Mouse (Mus musculus) retina, adult 2 months (tissue): ENCODE data around the gene Zhx3.

Experiments used
- DNase-seq: peaks from one replicate; pipeline ENCODE4 v3.0.0-alpha.2; 2012; ENCODE audit warnings: low read depth, low spot score

The Zhx3 gene

GRCm38 (mm10) chr2:160872890-160873382 is at the start of gene Zhx3:
Zhx3 (minus strand) TSS chr2:160872998.
- DNase-seq: peak; percentile 91

DNA sequence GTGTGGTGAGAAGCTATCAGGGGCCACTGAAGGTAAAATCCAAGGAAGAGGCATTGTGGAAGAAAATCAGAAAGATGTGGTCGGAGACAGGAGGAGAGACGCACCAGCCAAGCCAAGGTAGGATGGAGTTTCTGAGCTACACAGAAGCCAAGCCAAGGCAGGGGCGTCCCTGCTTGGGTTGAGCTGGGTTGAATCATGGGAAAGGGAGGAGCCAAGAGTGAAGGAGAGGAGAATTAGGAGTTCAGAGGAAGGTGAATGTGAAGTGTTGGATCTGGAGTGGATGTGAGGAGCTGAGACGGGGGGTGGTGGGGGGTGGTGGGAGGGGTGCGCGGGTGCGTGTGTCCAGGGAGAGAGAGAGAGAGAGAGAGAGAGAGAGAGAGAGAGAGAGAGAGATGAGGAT is 48.5 kb upstream of the Zhx3 start:
- DNase-seq: no peak

GRCm38 (mm10) chr2:160918930-160919215 is 46.1 kb upstream of the Zhx3 start:
- DNase-seq: no peak

GRCm38 (mm10) chr2:160918154-160918929 is 45.5 kb upstream of the Zhx3 start:
- DNase-seq: no peak

- DNase-seq: no peak
Observed at GRCm38 (mm10) chr2:160917313-160917712, 44.5 kb upstream of the Zhx3 start.

- DNase-seq: no peak
Observed at GRCm38 (mm10) chr2:160916714-160917113, 43.9 kb upstream of the Zhx3 start.

DNA sequence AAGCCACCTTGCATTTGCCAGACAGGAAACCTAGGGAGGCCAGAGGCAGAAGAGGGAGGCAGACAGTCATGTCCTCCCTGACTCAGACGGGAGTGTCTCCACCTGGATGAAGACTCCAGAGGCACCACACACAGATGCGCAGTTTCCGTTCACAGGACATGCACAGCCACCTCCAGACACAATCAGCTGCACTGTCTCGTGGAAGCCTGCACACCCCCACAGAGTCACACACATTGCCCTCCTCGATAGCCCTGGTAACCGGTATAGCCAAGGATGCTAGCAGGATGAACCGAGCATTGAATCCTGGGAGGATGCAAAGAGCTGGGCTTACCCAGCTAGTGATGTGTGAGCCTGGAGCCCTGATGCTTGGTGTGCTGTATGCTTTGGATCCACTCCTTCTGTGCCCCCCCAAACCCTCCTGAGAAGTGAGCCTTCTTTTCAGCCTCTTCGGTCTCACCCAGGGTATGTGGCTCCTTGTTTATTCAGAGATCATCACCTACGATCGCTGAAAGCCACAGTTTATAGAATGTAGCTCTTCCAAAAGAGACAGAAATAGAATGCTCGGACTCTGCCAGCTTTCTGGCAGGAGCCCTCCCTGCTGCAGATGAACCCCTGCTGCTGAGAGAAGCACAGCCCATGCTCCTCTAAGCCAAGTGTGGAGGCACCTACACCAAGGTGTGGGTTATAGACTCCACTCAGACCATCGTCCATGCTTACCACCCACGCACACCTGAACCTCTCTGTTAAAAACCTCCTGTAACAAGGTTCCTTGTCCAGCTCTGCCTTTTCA is 43.2 kb upstream of the Zhx3 start:
- DNase-seq: no peak

DNA sequence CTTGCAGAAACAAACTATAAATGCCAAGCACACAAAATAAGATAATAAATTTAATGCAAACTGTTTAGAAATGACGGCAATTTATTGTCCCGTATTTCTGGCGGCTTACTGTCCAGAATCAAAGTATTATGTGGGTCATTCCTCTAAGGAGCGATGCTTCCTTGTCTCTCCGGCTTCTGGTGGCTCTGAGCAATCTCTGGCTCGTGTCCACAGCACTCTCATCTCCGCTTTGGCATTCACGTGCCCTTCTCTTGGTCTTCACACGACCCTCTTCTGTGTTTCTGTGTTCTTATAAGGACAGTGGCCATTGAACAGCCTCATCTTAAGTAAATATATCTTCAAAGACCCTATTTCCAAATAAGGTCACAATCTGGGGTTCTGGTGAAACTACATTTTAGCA is 41.9 kb upstream of the Zhx3 start:
- no peak for DNase-seq

GRCm38 (mm10) chr2:160912231-160912671 is 39.5 kb upstream of the Zhx3 start, which contains the start of gene Emilin3:
Emilin3 (minus strand) TSS chr2:160912328.
- DNase-seq: no peak

GRCm38 (mm10) chr2:160911558-160912201 is 38.9 kb upstream of the Zhx3 start:
- DNase-seq: no peak

DNA sequence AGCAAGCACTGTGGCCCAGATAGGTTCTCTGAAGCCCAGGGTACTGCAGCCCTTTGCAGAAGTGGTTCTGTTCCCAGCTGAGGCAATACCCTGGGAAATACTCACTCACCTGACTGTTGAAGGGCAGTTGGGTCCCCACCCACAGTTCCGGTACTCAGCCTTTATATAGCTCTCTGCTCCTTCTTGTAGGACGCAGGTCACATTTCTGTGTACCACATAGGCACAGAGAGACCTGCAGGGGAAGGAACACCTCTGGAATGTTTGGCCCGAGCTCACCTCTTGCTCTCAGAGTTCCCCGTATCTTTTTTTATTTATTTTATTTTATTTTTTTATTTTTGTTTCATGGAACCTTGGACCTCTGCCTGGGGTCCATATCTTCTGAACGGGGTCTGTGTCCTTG is 37.8 kb upstream of the Zhx3 start:
- DNase-seq: no peak

- DNase-seq: no peak
Observed at GRCm38 (mm10) chr2:160908607-160909006, 35.8 kb upstream of the Zhx3 start.

GRCm38 (mm10) chr2:160906101-160906500 is 33.3 kb upstream of the Zhx3 start:
- no peak for DNase-seq

DNA sequence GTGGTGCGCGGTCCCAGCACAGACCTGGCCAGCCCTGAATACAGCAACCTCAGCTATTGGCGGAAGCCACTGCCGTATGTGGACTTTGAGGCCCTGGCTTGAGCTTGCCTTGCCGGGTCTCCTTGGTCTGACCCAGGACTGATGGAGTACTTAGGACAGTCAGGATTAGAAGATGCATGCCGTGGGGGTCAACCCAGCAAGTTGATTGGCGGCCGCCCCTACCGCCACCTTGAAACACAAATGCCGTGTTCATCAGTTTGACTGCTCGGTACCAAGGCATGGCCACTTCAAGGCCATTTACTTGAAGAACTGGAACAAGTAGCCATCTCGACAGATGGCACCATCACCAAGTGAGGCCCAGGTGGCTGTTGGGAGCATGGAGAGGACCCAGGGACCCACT is 32.5 kb upstream of the Zhx3 start:
- no peak for DNase-seq

GRCm38 (mm10) chr2:160901656-160902412 is 29.0 kb upstream of the Zhx3 start:
- no peak for DNase-seq

DNA sequence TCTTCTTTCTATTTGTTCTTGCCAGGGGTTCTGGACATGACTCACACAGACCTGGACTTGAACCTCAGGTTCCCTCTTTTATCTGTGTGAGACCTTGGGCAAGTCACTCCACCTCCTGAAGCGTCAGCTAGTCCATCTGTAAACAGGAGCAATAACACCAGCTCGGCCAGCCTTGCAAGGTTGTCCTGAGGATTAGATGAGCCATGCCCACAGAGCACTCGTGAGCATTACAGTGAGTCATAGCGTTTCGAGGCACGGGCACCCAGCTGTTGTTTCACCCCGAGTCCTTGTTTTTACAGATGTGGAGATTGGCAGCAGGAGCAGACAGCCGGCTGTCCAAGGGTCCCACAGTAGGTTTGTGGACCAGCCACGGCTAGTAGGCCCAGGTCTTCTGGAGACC is 18.9 kb upstream of the Zhx3 start:
- DNase-seq: no peak

DNA sequence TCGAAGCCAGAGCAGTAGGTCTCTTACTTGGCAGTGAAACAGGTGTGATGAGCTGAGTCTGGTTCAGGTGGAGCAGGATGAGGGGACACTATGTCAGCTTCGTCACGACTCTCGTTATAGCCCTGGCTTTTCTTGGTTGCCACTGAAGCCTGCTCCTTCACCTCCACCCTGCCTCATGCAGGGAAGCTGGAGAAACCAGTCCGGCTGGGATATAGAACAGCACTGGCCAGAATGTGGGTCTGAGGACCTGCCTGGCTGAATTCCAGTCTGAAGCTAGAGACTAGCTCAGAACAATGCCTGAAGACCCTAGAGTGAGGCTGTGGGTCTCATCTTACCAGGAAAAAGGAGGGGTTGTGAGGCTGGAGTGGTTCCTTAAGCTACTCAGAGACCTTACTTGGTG is 18.2 kb upstream of the Zhx3 start:
- DNase-seq: no peak

- no peak for DNase-seq
Observed at GRCm38 (mm10) chr2:160887859-160888258, 15.1 kb upstream of the Zhx3 start.

DNA sequence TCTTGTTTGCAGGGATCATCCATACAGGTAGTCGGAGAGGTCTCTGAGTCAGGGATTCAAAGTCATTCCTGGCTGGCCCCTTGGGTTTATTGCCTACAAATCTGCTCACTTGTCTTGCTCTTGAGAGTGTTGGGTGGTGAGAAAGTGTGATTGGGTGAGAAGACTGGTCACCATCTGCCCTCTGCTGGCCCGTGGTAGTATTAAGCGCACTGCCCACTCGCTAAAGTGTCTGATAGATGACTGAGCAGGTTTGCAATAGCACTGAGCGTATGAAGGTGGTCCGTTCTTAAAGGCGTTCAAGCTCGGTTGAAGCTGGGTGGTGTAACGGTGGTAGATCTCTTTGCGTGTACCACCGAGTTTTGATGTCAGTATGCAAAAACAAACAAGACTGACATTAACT is 14.5 kb upstream of the Zhx3 start:
- peak; percentile 62 for DNase-seq

DNA sequence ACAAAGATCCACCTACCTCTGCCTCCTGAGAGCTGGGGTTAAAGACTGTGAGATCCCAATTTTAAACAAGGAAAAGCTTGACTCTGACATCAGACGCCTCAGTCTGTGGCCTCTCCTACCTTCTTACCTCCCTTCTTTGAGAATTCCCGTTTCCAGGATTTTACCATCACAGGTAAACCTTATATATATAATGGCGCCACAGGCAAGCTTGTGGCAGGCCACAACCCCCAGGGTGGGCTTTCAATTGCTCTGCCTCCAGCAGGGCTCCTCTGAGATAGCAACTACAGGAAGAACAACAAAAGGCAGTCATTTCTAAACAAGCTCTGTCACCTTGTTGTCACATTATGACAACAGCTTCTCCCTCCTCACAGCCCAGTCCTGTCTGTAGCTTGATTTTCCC is 13.4 kb upstream of the Zhx3 start:
- DNase-seq: no peak

- no peak for DNase-seq
Observed at GRCm38 (mm10) chr2:160884830-160885229, 12.0 kb upstream of the Zhx3 start.

- no peak for DNase-seq
Observed at GRCm38 (mm10) chr2:160883912-160884311, 11.1 kb upstream of the Zhx3 start.
